Mouse (Mus musculus) cerebellum, adult 2 months (tissue): ENCODE data around the gene Tmem217. TPM values are rescaled to one million over a fixed set of nuclear protein-coding genes. Genes with fewer than 3 reads are reported as not detected.

Experiments used
- DNase-seq, 2 experiments: peaks; one replicate each; pipeline ENCODE4 v3.0.0; 2021
- H3K27ac ChIP-seq: fragments of 200-500 bp; 2 replicates; pipeline ENCODE4 v1.5.1; 2012; ENCODE audit warnings: low read length, control low read depth, inconsistent platforms; ENCODE audit not compliant: insufficient read depth
- H3K27me3 ChIP-seq: fragments of 200-500 bp; 2 replicates; pipeline ENCODE4 v1.6.1; 2012; ENCODE audit warnings: inconsistent platforms, mild to moderate bottlenecking, low read length, moderate library complexity; ENCODE audit not compliant: control insufficient read depth, insufficient read depth
- H3K4me1 ChIP-seq: fragments of 200-500 bp; 2 replicates; pipeline ENCODE4 v1.6.1; 2011; ENCODE audit warnings: low read length; ENCODE audit not compliant: control insufficient read depth, insufficient read depth
- H3K4me3 ChIP-seq: fragments of 200-500 bp; replicated peaks from 2 replicates; pipeline ENCODE3; 2011; ENCODE audit warnings: mild to moderate bottlenecking, low read depth, low read length, control low read depth; ENCODE audit not compliant: insufficient read depth
- CTCF ChIP-seq: fragments of 200-500 bp; IDR thresholded peaks from 2 replicates; pipeline ENCODE4 v1.5.1; 2011; ENCODE audit warnings: low read depth, mild to moderate bottlenecking, control low read depth, low read length, moderate library complexity, borderline replicate concordance; ENCODE audit not compliant: insufficient read depth
- POLR2A ChIP-seq: fragments of 200-500 bp; IDR thresholded peaks from 2 replicates; pipeline ENCODE4 v1.6.1; 2011; ENCODE audit warnings: low read length, control low read depth, borderline replicate concordance; ENCODE audit not compliant: insufficient read depth
- WGBS: fragments of 180-500 bp; shearing (Covaris S2); methylation state at CpG from one replicate; pipeline ENCODE4 v1.1.7; 2018; 5-methylcytosine and 5-hydroxymethylcytosine counted together
- polyA plus RNA-seq: library from polyadenylated mRNA; depleted of rRNA; stranded (reverse); fragments of >200 nt; gene quantifications from 2 replicates; pipeline ENCODE4 v1.2.3, GENCODE M21; 2012; rRNA removed

Gene Tmem217
- polyA plus RNA-seq: 0.76 and 1.2 TPM in 2 replicates

DNA sequence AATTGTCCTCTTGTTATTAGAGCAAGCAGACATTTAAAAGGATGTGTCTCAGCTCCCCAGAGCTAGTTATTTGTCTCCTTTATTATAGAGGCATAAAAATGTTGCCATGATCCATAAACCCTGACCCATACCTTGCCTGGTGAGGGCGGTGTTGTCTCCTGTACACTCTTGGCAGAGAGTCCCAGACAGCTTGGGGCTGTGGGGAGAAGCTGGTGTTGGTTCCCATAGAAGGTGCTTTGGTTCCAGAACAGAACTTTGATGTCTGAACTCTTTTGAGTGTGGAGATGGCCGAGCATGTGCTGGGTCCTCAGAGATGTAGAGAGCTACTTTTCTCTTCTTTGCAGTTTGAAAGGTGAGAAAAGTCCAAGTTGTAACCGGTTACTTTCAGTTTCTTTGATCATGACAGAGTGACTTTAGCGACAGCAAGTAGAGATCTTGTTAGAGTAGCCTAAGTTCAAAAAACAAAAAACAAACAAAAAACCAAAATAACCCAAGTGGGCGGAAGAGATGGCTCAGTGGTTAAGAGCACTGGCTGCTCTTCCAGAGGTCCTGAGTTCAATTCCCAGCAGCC lies at the start of gene Tmem217:
Gene Tmem217, minus strand, starts transcription at position 224 of the 571 bp plus-strand sequence.
- Histone ChIP-seq H3K27me3 (no peaks in the 10 kb centered on the region), H3K27ac (no peak within 1 kb of the TSS), H3K4me3 (no peak within 1 kb of the TSS), H3K4me1 (no peaks in the 10 kb centered on the region; the same call in 1 of the 2 replicates)
- TF ChIP-seq CTCF (no peak), POLR2A (no peak)
- 81% methylated on average over 5 of the region's 5 CpGs for WGBS
- DNase-seq: no peak

DNA sequence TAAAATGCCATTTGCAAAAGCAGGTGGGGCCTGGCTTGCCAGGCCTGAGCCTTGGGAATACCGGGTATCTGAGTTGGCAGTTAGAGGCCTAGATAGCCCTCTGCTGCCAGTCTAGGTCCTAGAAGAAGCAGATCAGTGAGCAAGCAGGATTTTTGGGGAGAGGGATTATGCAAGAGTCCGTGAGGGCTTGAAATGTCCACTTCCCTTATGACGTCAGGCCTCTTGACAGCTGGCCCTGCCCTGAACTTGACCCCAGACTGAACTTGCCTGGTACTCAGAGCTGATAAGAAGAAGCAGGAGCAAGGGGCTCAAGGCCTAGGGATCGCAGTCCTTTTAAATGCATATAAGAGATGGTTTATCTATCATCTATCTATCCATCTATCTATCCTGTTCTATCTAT lies 49.2 kb upstream of the Tmem217 start:
- Histone ChIP-seq H3K4me3 (no peak overlapping the region), H3K27ac (no peak overlapping the region), H3K27me3 (no peaks in the 10 kb centered on the region), H3K4me1 (peaks cover 26% of the 10 kb centered on the region)
- WGBS: 86% methylated on average over 4 of the region's 4 CpGs
- no peak for TF ChIP-seq POLR2A
- no peak for TF ChIP-seq CTCF
- DNase-seq: no peak

DNA sequence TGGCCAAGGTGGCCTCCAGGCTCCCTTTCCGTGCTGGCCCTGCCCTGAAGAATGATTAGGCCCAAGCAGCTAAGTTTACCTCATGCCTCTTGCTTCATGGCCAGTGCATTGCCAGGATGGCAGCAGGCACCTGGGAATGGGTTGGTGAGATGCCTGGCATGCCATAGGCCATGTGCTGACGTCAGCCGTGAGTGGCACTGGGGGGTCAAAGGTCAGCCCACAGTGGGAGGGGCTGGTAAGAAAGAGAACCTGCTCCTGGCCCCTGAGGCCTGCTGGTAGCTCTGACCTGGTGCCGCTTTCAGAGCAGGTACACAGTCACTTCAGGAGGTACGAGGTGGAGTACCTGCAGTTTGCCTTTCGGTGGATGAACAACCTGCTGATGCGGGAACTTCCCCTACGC lies 47.4 kb upstream of the Tmem217 start:
- 69% methylated on average over 8 of the region's 8 CpGs for WGBS

DNA sequence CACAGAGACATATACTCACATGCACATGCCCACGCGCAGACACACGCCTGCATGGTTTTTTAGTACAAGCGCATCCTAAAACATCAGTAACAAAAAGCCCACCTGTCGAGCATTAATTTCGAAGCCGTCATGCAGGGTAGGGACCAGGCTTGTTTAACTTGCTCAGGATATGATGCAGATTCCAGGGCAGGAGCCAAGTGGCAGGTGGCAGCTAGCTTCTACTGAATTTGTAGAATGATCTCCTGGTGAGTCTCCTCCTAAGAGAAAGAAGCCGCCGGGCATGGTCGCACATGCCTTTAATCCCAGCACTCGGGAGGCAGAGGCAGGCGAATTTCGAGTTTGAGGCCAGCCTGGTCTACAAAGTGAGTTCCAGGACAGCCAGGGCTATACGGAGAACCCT lies 46.9 kb upstream of the Tmem217 start:
- TF ChIP-seq POLR2A: no peak
- TF ChIP-seq CTCF: no peak
- peak; percentile 50 to 67 for DNase-seq

More for the DNA sequence above, 47.4 kb upstream of the Tmem217 start:
- TF ChIP-seq POLR2A (no peak), CTCF (no peak)
- Histone ChIP-seq H3K4me3 (no peak overlapping the region), H3K27ac (no peak overlapping the region), H3K27me3 (no peaks in the 10 kb centered on the region), H3K4me1 (peaks cover 42% of the 10 kb centered on the region)
- DNase-seq: peak; percentile 42 to 45

DNA sequence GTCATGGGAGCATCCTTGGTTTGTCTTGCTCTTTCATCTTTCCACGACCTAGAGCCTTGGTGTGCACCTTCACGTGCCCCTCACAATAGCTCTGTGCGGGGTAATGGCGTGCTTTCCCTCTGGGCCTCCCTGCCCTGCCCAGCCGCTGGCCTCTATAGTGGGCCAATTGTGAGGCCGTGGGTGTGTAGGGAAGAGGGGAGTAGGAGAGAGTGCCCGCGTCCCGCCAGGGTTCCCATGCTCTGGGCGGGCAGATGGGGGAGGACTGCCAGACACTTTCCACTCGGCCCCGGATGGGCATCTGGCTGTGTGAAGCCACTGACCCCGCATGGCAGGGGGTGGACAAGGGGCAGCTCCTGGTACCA lies 44.6 kb upstream of the Tmem217 start:
- WGBS: 41% methylated on average over 13 of the region's 13 CpGs
- TF ChIP-seq CTCF (no peak), POLR2A (no peak)
- Histone ChIP-seq H3K27ac (peak overlapping the region; percentile 69), H3K4me1 (peaks cover 47% of the 10 kb centered on the region), H3K27me3 (no peaks in the 10 kb centered on the region), H3K4me3 (no peak overlapping the region)
- no peak for DNase-seq

More for the DNA sequence above, 46.9 kb upstream of the Tmem217 start:
- 38% methylated on average over 14 of the region's 14 CpGs for WGBS
- no peak overlapping the region for H3K4me3 ChIP-seq
- H3K4me1 ChIP-seq: peaks cover 45% of the 10 kb centered on the region
- no peaks in the 10 kb centered on the region for H3K27me3 ChIP-seq
- H3K27ac ChIP-seq: no peak overlapping the region

DNA sequence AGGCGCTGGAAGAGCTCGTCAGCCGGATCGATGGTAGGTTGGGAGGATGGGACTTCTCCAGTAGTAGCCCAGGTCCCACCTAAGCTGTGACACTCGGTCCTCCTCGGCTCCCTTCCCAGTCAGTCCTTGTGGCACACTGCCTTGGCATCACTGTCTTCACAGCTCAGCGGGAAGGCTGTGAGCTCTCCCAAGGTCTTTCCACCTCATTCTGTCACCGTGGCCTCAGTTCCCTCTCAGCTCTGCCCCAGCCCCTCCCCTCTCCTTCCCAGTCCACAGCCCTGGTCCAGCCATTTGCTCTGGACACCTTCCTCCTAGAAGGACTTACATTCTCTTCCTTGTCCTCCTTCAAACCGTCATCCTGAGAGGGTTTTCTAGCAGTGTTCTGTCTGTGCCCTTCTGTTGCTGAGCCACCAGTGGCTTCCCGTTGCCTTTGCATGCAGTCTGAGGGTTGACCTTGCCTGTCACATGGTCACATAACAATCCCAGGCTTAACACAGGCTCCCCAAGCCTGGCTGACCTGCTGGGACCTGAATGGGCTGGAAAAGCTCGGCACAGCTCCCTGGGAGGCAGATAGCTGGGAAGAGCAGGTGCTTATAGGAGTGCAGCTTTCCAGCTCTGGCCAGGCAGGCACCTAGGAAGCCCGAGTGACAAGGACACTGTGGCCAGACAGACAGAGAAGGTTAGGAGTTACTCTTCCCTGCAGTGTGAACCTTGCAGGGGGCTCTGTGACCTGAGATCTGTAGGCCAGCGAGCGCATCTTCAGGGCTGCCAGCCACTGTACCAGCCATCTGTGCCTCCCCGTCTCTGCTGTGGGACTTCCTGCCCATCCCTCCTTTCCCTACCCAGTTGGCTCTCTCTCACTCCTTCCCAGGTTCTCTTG lies 43.9 kb upstream of the Tmem217 start:
- Histone ChIP-seq H3K4me3 (no peak overlapping the region), H3K4me1 (peaks cover 47% of the 10 kb centered on the region), H3K27me3 (no peaks in the 10 kb centered on the region), H3K27ac (peak overlapping the region; percentile 69)
- TF ChIP-seq POLR2A (no peak), CTCF (no peak)
- WGBS: 11% methylated on average over 15 of the region's 15 CpGs
- DNase-seq: peak; percentile 79 to 85

DNA sequence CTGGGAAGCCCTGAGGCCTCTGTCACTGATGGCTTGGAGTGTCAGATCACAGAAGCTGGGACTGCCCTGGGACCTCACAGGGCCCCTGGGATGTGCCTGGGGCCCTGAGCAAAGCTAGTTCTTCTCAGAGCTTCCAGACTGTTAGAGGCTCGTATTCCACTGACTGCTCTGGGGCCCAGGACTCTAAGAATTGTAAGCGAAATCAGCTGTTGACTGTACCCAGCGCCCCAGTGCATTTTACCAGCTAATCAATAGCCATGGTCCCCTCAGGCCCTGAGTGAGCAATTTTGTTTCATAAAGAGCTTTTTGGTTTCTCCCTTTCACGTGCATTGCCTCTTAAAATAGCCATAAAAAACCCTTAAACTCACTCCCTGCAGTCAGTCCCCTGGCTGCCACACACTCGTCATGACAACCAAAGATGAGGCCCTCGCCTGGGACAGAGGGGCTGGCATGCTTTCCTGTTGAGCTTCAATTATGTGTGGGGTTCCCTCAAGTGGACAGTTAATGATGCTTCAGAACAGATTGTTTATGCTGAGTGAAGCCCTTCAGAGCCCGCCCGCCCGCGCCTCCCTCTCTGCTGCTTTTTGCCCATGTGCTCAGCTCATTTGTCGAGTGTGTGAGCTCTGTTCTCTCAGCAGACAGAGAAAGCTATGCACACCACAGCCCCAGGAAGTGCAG lies 37.2 kb upstream of the Tmem217 start:
- DNase-seq: no peak
- Histone ChIP-seq H3K4me1 (peaks cover 3% of the 10 kb centered on the region), H3K4me3 (no peak overlapping the region), H3K27me3 (no peaks in the 10 kb centered on the region), H3K27ac (no peak overlapping the region)
- TF ChIP-seq CTCF (no peak), POLR2A (no peak)
- 66% methylated on average over 11 of the region's 11 CpGs for WGBS

DNA sequence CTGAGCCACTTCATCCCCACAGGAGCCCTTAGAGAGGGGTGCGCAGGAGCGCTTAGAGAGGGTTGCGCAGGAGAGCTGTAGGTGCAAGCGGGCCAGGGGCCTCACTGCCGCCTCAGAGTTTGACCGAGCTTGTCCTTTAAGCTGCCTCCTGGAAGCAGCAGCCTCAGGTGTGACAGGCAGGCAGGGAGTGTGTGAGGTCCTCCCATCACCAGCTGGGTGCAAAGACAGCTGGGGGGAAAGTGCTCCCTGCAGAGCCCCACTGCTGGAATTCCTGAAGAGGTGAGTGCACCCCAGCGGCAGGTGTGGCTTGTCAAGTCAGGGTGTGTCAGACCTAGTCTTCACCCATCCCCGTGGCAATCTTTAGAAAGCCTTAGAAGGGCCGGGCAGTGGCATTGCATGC lies 34.7 kb upstream of the Tmem217 start:
- DNase-seq: no peak
- Histone ChIP-seq H3K27ac (no peak overlapping the region), H3K27me3 (no peaks in the 10 kb centered on the region), H3K4me3 (no peak overlapping the region), H3K4me1 (no peaks in the 10 kb centered on the region)
- TF ChIP-seq POLR2A (no peak), CTCF (no peak)
- WGBS: 87% methylated on average over 9 of the region's 9 CpGs
